Mouse (Mus musculus) thymus, postnatal 0 days (tissue): ENCODE results near the gene Synpo2l. TPM values are rescaled to one million over a fixed set of nuclear protein-coding genes. Genes with fewer than 3 reads are reported as not detected.

ENCODE experiments used
- DNase-seq: peaks from one replicate; pipeline ENCODE4 v3.0.0-alpha.2; 2015; ENCODE audit warnings: low spot score
- polyA plus RNA-seq: library from polyadenylated mRNA; unstranded; fragments of >200 nt; fragmentation: Nextera tagmentation; extraction: Ambion mirVana; gene quantifications from 2 replicates; pipeline ENCODE4 v1.2.1, GENCODE M21; 2015

Gene Synpo2l
- polyA plus RNA-seq, 1 experiment from 2014 or later: 0.30 TPM

GRCm38 (mm10) chr14:20681742-20682141 is 13.6 kb upstream of the Synpo2l start:
- DNase-seq: no peak

DNA sequence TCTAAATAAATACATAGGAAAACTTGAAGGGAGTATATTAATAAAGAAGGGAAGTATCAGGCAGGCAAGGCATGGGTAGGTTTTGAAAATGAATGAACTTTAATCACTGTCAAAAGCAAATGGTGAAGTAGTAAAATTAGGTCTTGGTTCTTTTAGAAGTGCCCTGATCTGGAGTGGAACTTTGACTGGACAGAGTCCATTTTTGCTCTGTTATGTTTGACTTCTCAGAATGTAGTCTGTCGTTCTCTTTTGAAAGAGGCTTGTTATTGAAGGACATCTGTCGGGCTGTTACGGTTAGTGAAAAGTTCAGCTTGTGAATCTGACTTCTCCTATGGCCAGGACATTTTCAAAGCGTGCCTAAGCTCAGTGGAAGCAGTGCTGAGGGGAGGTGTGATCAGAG is 9.8 kb upstream of the Synpo2l start:
- DNase-seq: no peak

DNA sequence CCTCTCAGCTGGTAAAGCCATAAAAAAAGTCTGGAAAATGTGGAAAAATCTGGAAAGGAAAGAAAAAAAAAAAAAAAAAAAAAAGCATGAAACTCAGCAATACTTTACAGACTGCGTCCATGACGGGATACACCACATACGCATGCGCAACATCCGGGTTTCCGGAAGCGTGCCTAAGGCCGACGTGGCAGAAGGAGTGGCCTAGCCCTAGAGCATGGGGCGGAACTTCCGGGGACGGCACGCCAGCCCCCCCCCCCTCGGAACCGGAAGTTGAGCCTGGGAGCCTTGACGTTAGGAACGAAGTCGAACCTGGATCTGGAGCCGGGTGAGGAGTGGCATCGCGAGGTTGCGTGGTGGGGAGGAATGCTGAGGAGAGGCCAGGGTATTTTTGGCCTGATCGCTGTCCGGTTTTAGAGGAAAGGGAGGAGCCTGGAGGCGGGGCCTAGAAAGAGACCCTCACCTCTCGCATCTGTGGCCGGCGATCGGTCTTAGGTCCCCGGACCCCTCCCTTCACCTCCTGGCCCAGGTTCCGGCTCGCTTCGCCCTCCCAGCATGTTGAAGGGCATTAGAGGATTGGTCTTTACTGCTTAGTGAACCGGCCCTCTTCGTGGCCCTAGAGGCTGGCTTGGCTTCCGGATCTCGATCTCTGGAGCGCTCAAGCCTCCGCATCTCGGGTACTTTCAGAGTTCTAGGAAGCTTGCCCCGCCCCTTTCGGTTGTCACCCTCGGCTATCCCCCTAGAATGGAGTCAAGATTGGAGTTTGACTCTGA is 6.1 kb upstream of the Synpo2l start, which contains the start of gene Sec24c:
Sec24c (plus strand) TSS at position 245 of the 770 bp plus-strand sequence.
- peak; percentile 99 for DNase-seq

DNA sequence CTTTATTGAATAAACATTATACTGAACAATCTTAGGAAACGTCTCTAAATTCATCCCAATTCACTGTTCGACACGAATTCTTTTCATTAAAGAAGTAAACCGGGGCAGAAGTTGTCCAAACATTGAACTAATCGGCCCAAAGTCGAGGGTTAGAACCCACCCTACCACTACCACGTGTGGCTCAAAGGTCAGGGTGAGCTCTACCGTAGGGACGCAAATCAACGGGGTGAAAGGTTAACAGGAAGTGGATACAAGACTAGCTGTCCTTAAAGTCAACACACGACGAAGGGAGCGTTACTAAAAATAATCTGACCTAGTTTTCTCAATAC is 5.5 kb upstream of the Synpo2l start:
- no peak for DNase-seq

DNA sequence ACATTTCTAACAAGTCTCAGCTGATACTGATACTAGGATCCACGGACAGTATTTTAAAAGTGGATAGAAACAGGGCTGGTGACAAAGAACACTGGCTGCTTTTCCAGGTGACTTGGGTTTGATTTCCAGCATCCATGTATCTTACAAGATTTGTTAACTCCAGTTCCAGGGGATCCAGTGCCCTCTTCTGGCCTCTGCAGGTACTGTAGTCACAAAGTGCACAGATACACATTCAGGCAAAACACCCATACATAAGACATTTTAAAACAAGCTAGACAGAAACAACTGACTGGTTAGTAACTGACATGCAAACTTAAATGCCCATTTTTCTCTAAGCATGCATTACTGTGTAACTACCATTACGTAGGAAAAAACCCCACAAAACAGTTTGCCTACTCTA is 4.8 kb upstream of the Synpo2l start:
- peak; percentile 57 for DNase-seq

GRCm38 (mm10) chr14:20667469-20667868 is 685 bp downstream of the Synpo2l start:
- no peak for DNase-seq

DNA sequence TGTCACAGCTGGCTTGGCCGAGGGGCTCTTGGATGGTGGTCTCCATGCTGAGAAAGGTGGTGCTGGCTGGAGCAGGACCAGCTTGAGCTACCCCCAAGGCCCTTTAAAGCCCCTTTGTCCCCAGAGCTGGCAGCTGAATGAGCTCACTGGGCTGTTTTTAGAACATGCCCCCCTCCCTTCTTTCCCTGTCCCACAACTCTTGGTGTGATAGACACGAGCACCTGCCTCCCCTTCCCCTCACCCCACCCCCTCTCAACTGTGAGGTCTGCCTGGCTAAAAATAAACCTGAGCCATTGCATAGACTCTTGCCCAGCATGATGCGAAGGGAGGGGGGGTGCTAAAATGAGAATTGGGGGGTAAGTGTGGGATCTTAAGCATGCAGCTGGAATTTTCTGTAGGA is 3.7 kb downstream of the Synpo2l start:
- DNase-seq: peak; percentile 38

DNA sequence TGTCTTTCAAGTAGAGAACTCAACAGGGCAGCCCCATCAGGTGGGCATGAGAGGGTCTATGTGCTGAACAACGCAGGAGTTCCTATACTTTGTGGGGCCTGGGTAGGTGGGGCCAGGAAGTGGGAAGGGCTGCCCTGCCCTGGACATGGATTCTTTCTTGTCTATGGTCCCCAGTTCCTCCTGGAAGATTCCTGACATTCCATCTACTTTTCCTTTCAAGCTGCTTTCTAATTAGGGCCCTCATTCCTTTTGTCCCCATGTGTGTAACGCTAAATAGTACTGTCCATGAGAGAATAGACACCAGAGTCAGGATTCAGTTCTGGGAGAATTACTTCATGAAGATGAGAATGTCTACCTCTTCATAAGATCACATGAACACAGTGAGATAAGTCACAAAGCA is 4.6 kb downstream of the Synpo2l start:
- DNase-seq: no peak

DNA sequence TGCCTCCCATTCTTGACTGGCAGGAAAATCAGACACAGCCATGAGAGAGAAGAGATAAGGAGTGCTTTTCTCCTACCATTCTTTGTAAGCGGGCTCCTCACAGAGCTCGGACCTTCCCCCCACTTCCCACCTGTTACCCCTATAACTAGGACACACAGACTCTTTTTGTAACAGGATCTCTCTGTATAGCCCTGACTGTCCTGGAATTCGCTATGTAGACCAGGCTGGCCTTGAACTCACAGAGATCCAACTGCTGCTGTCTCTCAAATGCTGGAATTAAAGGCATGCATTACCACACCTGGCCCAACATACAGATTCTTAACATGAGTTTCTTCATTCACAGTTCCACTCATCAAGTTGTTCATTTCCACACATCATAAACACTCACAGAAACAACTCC is 5.4 kb downstream of the Synpo2l start:
- DNase-seq: no peak

DNA sequence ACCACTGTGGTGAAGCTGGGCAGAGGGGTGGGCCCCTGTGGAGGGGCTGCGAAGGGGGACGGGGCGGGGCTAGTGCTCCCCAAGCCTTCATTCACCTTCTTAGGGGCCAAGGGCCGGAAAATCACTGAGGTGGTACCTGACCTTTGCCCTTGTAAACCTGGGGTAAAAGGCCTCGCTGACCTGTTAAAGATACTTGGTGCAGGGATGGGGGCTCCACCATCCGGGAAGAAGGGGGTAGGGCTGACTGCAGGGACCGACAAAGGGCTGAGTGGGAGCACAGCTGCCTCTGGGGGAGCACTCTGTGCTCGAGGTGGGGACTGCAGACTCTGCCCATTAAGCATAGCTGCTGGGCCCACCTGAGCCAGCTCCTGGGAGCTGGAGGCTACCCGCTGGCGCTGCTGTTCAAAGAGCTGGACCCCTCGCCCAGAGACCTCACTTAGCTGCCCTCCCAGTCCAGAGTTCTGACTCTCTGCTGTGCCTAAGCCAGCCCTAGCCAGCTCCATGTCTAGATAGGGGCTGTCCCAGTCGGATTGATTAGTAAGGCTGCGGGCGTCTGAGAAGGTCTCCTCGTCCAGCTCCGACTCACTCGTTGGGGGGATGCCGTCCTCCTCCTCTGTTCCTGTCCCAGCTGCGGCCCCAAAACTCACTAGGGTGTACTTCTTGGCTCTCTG is 6.4 kb downstream of the Synpo2l start:
- no peak for DNase-seq

DNA sequence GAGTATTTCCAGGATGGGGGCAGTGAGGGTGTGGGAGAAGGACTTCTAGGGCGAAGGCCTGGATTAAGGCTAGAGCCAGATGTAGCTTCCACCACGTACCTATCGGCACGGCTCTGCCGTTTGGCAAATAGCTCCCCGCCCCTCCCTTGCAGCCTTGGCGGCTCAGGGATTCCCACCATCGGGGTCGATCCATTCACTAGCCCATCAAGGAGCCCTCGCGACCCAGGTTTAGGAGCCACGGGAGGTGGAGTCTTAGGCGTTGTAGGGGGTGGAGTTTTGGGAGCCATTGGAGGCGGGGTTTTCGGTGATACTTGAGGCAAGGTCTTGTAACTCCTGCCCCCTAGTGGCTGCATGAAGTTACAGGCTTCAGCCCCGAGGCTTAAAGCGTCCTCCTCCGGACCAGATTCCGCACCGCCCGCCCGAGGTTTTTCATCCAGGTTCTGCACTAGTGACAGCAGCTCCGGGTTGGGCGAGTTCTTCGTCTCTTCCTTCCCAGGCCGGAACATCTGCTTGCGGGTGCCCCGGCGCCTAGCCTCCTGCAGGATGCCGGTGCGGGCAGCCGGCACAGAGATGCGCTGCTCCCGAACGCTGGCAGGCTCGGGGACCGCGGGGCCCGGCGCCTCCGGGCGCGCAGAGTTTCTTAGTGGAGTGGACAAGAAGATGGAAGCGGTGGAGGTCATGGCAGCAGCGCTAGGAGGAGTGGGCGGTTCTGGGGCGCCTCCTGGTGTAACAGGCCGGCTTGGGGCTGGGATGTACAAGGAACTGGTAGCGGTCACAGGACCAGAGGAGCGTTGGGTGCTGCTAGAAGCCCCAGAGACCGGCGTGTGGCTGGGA is 7.1 kb downstream of the Synpo2l start:
- DNase-seq: peak; percentile 95

- no peak for DNase-seq
These were observed 8.5 kb downstream of the Synpo2l start for GRCm38 (mm10) chr14:20659687-20660086.

DNA sequence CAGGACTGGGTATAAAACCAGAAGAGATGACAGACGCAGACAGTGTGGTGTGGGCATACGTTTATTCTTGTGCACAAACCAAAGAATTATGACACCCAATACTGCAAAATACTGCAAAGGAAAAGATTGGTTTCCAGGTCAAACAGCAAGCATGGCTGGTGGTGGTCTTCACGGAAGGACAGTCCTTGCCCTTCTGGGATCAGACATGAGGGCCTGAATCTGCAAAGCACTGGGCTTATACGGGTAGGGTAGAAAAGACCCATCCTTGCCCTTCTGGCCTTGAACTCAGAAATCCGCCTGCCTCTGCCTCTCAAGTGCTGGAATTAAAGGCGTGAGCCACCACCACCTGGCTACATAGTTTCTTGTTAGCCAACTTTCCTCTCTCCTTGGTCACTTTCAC is 9.3 kb downstream of the Synpo2l start:
- DNase-seq: no peak

DNA sequence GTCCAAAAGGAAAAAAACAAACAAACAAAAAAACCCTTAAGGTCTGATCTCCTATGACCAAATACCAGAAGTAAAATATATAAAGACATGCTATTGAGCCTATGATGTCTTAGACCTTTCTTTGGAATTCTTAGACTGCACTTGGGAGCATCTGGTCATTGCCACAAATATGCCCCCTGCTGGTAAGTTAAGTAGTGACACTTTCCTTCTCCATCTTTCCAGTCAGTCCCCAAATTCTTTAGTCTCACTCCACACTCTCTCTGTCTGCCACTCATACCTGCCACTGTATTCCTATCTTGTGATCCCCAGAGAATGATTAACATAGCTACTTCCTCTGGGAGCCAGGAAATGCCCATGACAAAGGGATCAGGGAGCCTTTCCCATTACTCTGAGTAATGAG is 9.8 kb downstream of the Synpo2l start:
- DNase-seq: peak; percentile 36

- no peak for DNase-seq
These were observed 11.8 kb downstream of the Synpo2l start, which contains the start of gene Myoz1 for GRCm38 (mm10) chr14:20656361-20656760. Gene Myoz1, minus strand, starts transcription at chr14:20656540.

DNA sequence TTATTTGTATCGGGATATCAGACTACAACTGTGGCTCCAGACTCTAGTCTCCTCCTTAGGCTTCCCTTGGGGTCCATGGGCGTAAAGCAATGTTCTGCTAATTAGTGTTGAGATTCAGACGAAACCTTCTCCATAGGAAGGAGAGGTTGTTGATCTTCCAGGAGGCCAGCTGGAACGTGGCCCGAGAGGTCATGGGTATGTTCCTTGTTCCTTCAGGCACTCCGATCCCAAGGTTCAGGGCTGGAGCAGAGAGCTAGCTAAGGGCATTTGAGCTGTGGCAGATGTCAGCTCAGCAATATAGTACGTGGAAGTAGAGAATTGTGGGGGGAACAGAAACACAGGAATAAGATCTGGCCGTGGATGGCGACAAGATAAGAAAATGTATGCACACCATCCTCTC is 12.4 kb downstream of the Synpo2l start:
- no peak for DNase-seq

DNA sequence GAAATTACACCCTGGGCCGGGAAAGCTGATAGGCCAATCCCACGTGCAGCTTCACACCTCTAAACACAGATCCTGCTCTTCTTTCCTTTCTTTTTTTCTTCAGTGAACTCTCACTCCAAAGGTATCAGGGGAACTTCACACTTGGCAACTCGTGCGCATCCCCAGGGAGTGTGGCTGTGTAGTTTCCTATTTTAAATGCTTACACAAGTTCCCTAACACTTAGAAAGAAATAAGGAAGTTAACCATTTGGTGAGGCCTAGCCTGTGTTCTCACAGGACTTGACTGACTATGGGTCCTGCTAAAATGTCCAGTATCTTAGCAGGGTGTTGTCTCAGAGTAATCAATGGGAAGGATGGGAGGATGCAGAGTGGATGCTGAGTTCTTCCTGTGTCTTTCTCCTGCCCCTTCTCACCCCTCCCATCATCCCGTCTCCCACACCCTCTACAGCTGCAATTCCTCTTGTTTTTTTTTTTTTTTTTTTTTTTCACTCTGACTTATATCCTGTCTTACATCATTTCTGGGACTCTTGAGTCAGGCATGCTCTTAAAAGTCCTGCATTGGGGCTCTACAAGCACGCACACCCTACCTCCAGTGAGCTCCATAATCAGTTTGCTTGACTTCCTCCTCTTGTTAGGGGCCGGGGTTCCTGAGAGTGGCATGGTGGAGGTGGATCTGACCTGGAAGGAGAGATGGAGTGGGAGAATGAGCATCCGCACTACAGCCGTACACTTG is 13.3 kb downstream of the Synpo2l start:
- DNase-seq: no peak

DNA sequence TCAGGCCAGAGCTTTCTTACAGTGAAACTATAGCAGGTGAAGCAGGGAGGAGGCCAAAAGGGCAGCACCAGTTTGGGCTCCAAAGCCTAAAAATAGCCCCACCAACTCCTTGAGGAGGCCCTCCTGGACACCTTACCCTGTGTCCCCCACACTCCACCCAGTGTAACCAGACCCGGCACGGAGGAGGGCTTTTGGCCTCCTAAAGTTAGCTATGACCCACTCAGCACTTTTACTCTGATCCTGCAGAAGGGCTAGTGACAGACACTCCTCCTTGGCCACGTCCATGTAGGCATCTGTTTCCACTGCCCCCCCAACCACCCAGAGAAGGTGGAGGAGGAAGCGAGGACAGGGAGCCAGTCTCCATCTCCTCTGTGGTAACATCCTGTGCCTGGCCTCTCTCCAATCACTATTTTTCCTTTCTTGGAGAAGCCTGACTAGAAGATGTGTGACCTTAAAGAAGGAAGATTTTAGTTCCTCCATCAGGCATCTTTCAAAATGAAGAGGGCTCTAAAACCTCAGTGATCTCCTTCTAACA is 16.4 kb downstream of the Synpo2l start:
- DNase-seq: no peak

DNA sequence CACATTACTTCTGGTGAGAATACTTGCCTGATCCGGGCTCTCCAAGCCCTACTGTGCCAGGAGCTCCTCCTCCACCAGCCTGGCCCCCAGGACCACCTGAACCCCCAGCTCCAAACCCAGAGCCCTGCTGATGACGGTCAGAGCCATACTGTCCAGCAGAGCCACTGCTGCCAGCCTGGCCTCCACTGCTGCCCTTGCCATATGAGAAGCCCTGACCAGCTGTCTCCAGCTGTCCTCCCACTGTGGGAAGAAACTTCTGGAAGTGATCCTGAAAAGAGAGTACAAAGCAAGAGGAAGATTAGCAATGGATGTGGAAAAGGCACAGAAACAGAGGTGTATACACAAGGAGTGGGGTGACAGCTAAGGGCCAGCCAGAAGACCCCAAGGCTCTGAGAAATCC is 17.2 kb downstream of the Synpo2l start:
- DNase-seq: no peak

DNA sequence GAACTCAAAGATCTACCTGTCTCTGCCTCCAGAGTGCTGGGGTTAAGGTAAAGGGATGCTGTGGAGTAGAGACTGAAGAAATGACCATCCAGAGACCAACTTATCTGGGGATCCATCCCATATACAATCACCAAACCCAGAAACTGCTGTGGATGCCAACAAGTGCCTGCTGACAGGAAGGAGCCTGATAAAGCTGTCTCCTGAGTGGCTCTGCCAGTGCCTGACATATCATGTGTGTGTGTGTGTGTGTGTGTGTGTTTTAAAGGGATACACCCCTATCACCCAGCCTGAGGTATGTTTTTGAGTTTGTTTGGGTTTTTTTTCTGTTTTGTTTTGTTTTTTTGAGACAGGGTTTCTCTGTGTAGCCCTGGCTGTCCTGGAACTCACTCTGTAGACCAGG is 21.8 kb downstream of the Synpo2l start:
- no peak for DNase-seq

- no peak for DNase-seq
These were observed 22.6 kb downstream of the Synpo2l start for GRCm38 (mm10) chr14:20645547-20645946.
